Mouse (Mus musculus): ENCODE results near the gene Rbbp9. TPM values are rescaled to one million over a fixed set of nuclear protein-coding genes. Genes with fewer than 3 reads are reported as not detected.

The Rbbp9 gene
- polyA plus RNA-seq, 1 experiment from 2014 or later: 59.7 TPM

GRCm38 (mm10) chr2:144555286-144555819 is 4.7 kb upstream of the Rbbp9 start:
- 2% methylated on average over 14 of the region's 14 CpGs for WGBS
- Histone ChIP-seq H3K27me3 (replicated peaks; ENCODE audit: control insufficient read depth, insufficient read depth, low read length) (no peaks in the 10 kb centered on the region), H3K4me3 (ENCODE audit: low read depth, low read length) (peak overlapping the region; percentile 67), H3K9ac (ENCODE audit: low read depth, low read length) (peak overlapping the region; percentile 79), H3K4me1 (ENCODE audit: control insufficient read depth, insufficient read depth, low read length) (peaks cover 8% of the 10 kb centered on the region), H3K4me2 (ENCODE audit: low read depth, low read length) (peak overlapping the region; percentile 68), H3K27ac (replicated peaks; ENCODE audit: low read depth, low read length) (peak overlapping the region; percentile 95), H3K9me3 (ENCODE audit: control insufficient read depth, low read length) (no peaks in the 10 kb centered on the region), H3K36me3 (ENCODE audit: control insufficient read depth, insufficient read depth, low read length) (peaks cover 13% of the 10 kb centered on the region; the same call in 1 of the 2 replicates)
- ATAC-seq (ENCODE audit: low read depth) (no peak; the same call in 1 of the 2 replicates), DNase-seq (ENCODE audit: low spot score) (peak; percentile 50)

DNA sequence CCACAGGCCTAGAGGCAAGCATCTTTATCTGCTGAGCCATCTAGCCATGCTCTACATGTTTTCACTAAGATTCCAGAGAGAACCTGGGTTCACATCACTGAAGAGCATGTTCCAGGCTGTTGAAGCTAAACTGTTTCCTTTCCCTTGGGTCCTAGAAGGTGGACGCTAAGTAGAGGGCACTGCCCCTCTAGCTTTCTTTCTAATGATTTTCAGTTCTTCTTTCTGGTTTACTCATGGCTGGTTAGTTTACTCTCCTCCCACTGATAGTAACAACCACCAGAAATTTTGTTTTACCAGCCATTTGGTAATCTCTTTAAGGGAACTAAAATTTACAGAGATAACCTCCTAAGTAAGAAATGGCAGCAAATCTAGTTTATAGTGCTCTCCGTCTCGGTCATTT is 3.2 kb upstream of the Rbbp9 start:
- no peak for ATAC-seq (ENCODE audit: low read depth)
- H3K9me3 ChIP-seq (ENCODE audit: control insufficient read depth, low read length): no peaks in the 10 kb centered on the region
- H3K27me3 ChIP-seq (replicated peaks; ENCODE audit: control insufficient read depth, insufficient read depth, low read length): no peaks in the 10 kb centered on the region
- H3K4me2 ChIP-seq (ENCODE audit: low read depth, low read length): no peak overlapping the region
- no peak for DNase-seq (ENCODE audit: low spot score)
- no peak overlapping the region for H3K9ac ChIP-seq (ENCODE audit: low read depth, low read length)
- H3K27ac ChIP-seq (replicated peaks; ENCODE audit: low read depth, low read length): no peak overlapping the region
- 93% methylated on average over 3 of the region's 3 CpGs for WGBS
- H3K4me3 ChIP-seq (ENCODE audit: low read depth, low read length): no peak overlapping the region
- H3K36me3 ChIP-seq (ENCODE audit: control insufficient read depth, insufficient read depth, low read length): no peaks in the 10 kb centered on the region
- H3K4me1 ChIP-seq (ENCODE audit: control insufficient read depth, insufficient read depth, low read length): peaks cover 8% of the 10 kb centered on the region

DNA sequence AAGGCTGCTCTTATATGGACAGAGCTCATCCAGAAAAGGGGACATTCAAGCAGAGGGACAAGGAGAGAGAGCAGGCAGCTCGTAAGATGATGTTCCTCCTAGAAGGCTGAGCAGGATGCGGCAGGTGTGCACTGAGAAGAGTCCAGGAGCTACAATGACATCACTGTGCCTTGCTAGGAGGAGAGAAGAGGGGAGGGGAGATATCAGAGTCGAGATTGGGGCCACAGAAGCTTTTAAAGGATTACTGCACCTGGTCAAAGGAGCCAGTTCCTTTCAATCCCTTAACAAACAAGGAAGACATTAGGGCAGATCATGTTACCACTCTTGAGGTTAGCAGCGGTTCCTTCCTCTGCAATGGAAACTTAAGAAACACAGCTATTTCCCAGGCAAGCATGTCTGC is 3.1 kb downstream of the Rbbp9 start:
- H3K9ac ChIP-seq (ENCODE audit: low read depth, low read length): no peak overlapping the region
- WGBS: 57% methylated on average over 4 of the region's 4 CpGs
- H3K27me3 ChIP-seq (replicated peaks; ENCODE audit: control insufficient read depth, insufficient read depth, low read length): no peaks in the 10 kb centered on the region
- H3K4me1 ChIP-seq (ENCODE audit: control insufficient read depth, insufficient read depth, low read length): 0 out of 2 replicates have a peak, but pooled peaks cover 3% of the 10 kb centered on the region
- H3K27ac ChIP-seq (replicated peaks; ENCODE audit: low read depth, low read length): no peak overlapping the region
- H3K9me3 ChIP-seq (ENCODE audit: control insufficient read depth, low read length): no peaks in the 10 kb centered on the region
- H3K4me3 ChIP-seq (ENCODE audit: low read depth, low read length): no peak overlapping the region
- ATAC-seq (ENCODE audit: low read depth) (peak; percentile 67), DNase-seq (ENCODE audit: low spot score) (peak; percentile 62)
- no peak overlapping the region for H3K4me2 ChIP-seq (ENCODE audit: low read depth, low read length)
- peaks cover 42% of the 10 kb centered on the region for H3K36me3 ChIP-seq (ENCODE audit: control insufficient read depth, insufficient read depth, low read length)

- H3K9me3 ChIP-seq (ENCODE audit: control insufficient read depth, low read length): no peaks in the 10 kb centered on the region
- H3K27ac ChIP-seq (replicated peaks; ENCODE audit: low read depth, low read length): no peak overlapping the region
- no peak overlapping the region for H3K4me2 ChIP-seq (ENCODE audit: low read depth, low read length)
- DNase-seq (ENCODE audit: low spot score) (no peak), ATAC-seq (ENCODE audit: low read depth) (no peak)
- H3K4me3 ChIP-seq (ENCODE audit: low read depth, low read length): no peak overlapping the region
- peaks cover 59% of the 10 kb centered on the region for H3K36me3 ChIP-seq (ENCODE audit: control insufficient read depth, insufficient read depth, low read length)
- H3K4me1 ChIP-seq (ENCODE audit: control insufficient read depth, insufficient read depth, low read length): 0 out of 2 replicates have a peak, but pooled peaks cover 3% of the 10 kb centered on the region
- H3K9ac ChIP-seq (ENCODE audit: low read depth, low read length): no peak overlapping the region
- 58% methylated on average over 1 of the region's 1 CpGs for WGBS
- no peaks in the 10 kb centered on the region for H3K27me3 ChIP-seq (replicated peaks; ENCODE audit: control insufficient read depth, insufficient read depth, low read length)
Measured at GRCm38 (mm10) chr2:144545481-144545880, 5.2 kb downstream of the Rbbp9 start.

DNA sequence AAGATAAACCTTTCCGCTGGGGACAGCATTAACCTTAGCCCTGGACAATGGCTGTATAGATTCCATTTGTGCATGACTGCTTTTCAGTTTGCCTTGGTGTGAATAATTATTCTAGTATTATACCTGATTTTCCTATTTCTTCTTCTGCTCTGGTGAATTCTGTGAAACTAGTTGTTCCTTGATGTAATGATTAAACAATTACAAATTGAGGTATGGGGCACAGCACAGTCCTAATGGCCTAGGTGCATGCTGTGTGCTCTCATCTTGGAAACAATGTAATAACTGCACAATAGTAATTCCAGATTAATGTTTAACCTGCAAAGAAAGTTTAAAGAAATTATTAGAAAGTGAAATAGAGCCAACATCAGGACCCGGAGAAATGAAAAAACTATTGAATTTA is 5.6 kb downstream of the Rbbp9 start:
- H3K9ac ChIP-seq (ENCODE audit: low read depth, low read length): no peak overlapping the region
- no peak overlapping the region for H3K27ac ChIP-seq (replicated peaks; ENCODE audit: low read depth, low read length)
- H3K36me3 ChIP-seq (ENCODE audit: control insufficient read depth, insufficient read depth, low read length): peaks cover 63% of the 10 kb centered on the region
- H3K27me3 ChIP-seq (replicated peaks; ENCODE audit: control insufficient read depth, insufficient read depth, low read length): no peaks in the 10 kb centered on the region
- no peak for DNase-seq (ENCODE audit: low spot score)
- H3K9me3 ChIP-seq (ENCODE audit: control insufficient read depth, low read length): no peaks in the 10 kb centered on the region
- H3K4me1 ChIP-seq (ENCODE audit: control insufficient read depth, insufficient read depth, low read length): 0 out of 2 replicates have a peak, but pooled peaks cover 3% of the 10 kb centered on the region
- no peak for ATAC-seq (ENCODE audit: low read depth)
- no peak overlapping the region for H3K4me3 ChIP-seq (ENCODE audit: low read depth, low read length)
- no peak overlapping the region for H3K4me2 ChIP-seq (ENCODE audit: low read depth, low read length)
- 93% methylated on average over 2 of the region's 2 CpGs for WGBS

- no peak overlapping the region for H3K4me2 ChIP-seq (ENCODE audit: low read depth, low read length)
- no peaks in the 10 kb centered on the region for H3K27me3 ChIP-seq (replicated peaks; ENCODE audit: control insufficient read depth, insufficient read depth, low read length)
- no peak overlapping the region for H3K9ac ChIP-seq (ENCODE audit: low read depth, low read length)
- no peak overlapping the region for H3K27ac ChIP-seq (replicated peaks; ENCODE audit: low read depth, low read length)
- 0 out of 2 replicates have a peak, but pooled peaks cover 3% of the 10 kb centered on the region for H3K4me1 ChIP-seq (ENCODE audit: control insufficient read depth, insufficient read depth, low read length)
- no peak overlapping the region for H3K4me3 ChIP-seq (ENCODE audit: low read depth, low read length)
- ATAC-seq (ENCODE audit: low read depth): no peak
- H3K9me3 ChIP-seq (ENCODE audit: control insufficient read depth, low read length): no peaks in the 10 kb centered on the region
- 77% methylated on average over 6 of the region's 6 CpGs for WGBS
- H3K36me3 ChIP-seq (ENCODE audit: control insufficient read depth, insufficient read depth, low read length): peaks cover 67% of the 10 kb centered on the region
- peak; percentile 34 for DNase-seq (ENCODE audit: low spot score)
Measured at GRCm38 (mm10) chr2:144544630-144545029, 6.0 kb downstream of the Rbbp9 start.

DNA sequence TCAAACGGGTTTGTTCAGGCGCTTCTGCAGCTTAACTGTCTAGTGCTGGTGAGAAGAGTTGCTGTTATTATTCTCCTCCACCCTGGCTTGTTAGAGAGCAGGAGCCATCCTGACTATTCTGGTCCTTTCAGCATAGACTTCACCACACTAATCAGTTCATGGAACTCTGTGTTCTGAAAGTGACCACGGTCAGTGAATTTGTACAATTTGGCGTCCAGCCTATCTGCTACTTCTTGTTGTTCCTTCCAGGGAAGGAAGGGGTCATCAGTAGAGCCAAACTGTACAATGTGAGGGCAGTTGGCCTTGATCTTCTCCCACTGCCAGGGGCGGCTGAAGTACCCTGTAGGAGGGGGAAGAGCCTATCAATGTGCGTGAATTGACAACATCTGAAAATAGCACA is 7.0 kb downstream of the Rbbp9 start:
- no peak for DNase-seq (ENCODE audit: low spot score)

DNA sequence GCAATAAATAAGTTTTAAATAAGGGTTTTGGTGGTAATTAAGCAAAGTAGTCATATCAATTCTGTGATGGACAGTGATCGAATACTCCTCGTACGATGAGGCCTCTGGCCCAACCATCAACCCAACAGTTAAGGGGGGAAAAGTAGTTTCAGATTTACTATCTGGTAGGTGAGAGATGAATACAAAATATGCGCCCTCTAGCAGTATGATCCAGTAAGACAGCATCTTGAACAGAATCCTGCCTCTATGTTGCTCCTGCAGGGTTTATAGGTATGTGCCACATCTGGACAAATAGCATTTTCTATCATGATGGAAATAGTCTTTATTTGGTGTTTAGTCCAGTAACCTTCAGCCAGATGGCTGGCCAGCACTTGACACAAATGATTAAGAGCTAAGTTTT is 9.4 kb downstream of the Rbbp9 start:
- Histone ChIP-seq H3K9ac (ENCODE audit: low read depth, low read length) (no peak overlapping the region), H3K27me3 (replicated peaks; ENCODE audit: control insufficient read depth, insufficient read depth, low read length) (no peaks in the 10 kb centered on the region), H3K4me2 (ENCODE audit: low read depth, low read length) (no peak overlapping the region), H3K27ac (replicated peaks; ENCODE audit: low read depth, low read length) (no peak overlapping the region), H3K36me3 (ENCODE audit: control insufficient read depth, insufficient read depth, low read length) (peaks cover 84% of the 10 kb centered on the region), H3K4me3 (ENCODE audit: low read depth, low read length) (no peak overlapping the region), H3K4me1 (ENCODE audit: control insufficient read depth, insufficient read depth, low read length) (no peaks in the 10 kb centered on the region), H3K9me3 (ENCODE audit: control insufficient read depth, low read length) (no peaks in the 10 kb centered on the region)
- WGBS: 82% methylated on average over 4 of the region's 4 CpGs
- no peak for DNase-seq (ENCODE audit: low spot score)
- no peak for ATAC-seq (ENCODE audit: low read depth)

More for the DNA sequence above, 7.0 kb downstream of the Rbbp9 start:
- Histone ChIP-seq H3K27ac (replicated peaks; ENCODE audit: low read depth, low read length) (no peak overlapping the region), H3K4me1 (ENCODE audit: control insufficient read depth, insufficient read depth, low read length) (0 out of 2 replicates have a peak, but pooled peaks cover 3% of the 10 kb centered on the region), H3K4me2 (ENCODE audit: low read depth, low read length) (no peak overlapping the region), H3K27me3 (replicated peaks; ENCODE audit: control insufficient read depth, insufficient read depth, low read length) (no peaks in the 10 kb centered on the region), H3K4me3 (ENCODE audit: low read depth, low read length) (no peak overlapping the region), H3K36me3 (ENCODE audit: control insufficient read depth, insufficient read depth, low read length) (peaks cover 77% of the 10 kb centered on the region), H3K9ac (ENCODE audit: low read depth, low read length) (no peak overlapping the region), H3K9me3 (ENCODE audit: control insufficient read depth, low read length) (no peaks in the 10 kb centered on the region)
- 92% methylated on average over 6 of the region's 6 CpGs for WGBS
- no peak for ATAC-seq (ENCODE audit: low read depth)

DNA sequence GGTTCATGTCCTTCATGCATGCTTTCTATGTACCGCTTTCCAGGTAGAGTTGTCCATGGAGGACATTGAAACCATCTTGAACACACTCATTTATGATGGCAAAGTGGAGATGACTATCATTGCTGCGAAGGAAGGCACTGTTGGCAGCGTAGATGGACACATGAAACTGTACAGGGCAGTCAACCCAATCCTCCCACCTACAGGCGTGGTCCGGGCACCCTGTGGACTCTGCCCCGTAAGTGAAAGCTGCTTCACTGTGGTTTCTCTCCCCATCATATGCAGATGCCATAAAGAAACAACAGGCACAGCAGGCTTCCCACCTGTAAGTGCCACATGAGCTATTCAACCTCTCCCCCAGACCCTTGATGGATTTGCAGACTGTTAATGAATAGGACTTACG is 13.5 kb downstream of the Rbbp9 start:
- Histone ChIP-seq H3K9ac (ENCODE audit: low read depth, low read length) (no peak overlapping the region), H3K27ac (replicated peaks; ENCODE audit: low read depth, low read length) (no peak overlapping the region), H3K9me3 (ENCODE audit: control insufficient read depth, low read length) (peaks cover 9% of the 10 kb centered on the region; the same call in 1 of the 2 replicates), H3K27me3 (replicated peaks; ENCODE audit: control insufficient read depth, insufficient read depth, low read length) (no peaks in the 10 kb centered on the region), H3K4me3 (ENCODE audit: low read depth, low read length) (no peak overlapping the region), H3K36me3 (ENCODE audit: control insufficient read depth, insufficient read depth, low read length) (peaks cover 95% of the 10 kb centered on the region), H3K4me2 (ENCODE audit: low read depth, low read length) (no peak overlapping the region), H3K4me1 (ENCODE audit: control insufficient read depth, insufficient read depth, low read length) (no peaks in the 10 kb centered on the region)
- DNase-seq (ENCODE audit: low spot score) (no peak), ATAC-seq (ENCODE audit: low read depth) (no peak)
- WGBS: 93% methylated on average over 7 of the region's 7 CpGs
